Mouse (Mus musculus) testis, postnatal 14 days (tissue): Measurements from ENCODE around the gene Lhfpl2.
A peak's percentile ranks its signal among the peaks of the same experiment; 100 is the strongest.

Source experiments
- DNase-seq: peaks from one replicate; pipeline ENCODE4 v3.0.0; 2021; ENCODE audit warnings: low spot score

The Lhfpl2 gene

DNA sequence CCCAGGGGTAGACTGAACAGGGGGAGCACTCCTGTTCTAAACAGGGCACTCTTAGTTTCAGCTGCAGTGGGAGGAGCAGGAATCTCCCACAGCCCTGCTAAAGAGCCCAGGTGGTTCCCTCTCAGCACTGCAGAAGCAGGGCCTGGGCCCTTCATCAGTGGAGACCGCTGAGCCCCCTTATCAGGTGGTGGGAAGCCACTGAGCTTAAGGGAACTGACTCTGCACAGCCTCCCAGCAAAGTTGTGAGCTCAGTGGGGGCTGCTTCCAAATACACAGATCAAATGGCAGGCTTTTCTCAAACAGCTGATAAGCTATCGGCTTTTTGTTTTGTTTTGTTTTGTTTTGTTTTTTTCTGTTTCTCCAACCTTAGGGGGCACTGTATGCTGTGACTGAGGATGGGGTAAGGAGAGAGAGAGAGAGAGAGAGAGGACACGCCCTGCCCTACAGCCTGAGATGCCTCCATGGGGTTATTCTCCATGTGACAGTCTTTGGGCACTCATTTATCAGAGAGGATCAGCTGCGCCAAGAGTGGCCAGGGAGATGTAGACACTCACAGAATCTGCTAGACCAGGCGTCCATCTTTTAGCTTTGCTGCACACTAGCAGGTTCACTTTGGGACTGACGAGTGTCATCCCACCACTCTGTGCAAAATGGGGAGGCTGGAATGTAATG lies 117.9 kb downstream of the Lhfpl2 start:
- DNase-seq, result no peak

DNA sequence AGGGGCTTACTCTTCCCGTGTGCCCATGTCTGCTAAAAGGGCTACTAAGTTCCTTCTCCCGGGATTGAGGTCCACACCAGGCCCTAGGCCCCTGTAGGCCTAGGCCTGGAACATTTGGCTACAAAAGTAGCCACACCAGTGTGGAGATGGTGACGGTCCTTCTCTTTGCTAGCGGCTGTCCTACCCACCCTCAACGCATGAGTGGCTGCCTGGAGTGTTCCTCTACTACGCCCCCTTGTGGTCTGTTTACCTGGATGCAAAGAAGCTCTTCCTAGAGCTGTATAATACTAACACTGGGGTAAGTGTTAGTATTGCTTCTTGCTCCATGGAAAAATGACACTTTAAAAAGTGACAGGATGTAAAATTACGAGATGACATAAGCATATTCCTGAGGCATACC lies 119.6 kb downstream of the Lhfpl2 start:
- DNase-seq, result peak; percentile 60

DNA sequence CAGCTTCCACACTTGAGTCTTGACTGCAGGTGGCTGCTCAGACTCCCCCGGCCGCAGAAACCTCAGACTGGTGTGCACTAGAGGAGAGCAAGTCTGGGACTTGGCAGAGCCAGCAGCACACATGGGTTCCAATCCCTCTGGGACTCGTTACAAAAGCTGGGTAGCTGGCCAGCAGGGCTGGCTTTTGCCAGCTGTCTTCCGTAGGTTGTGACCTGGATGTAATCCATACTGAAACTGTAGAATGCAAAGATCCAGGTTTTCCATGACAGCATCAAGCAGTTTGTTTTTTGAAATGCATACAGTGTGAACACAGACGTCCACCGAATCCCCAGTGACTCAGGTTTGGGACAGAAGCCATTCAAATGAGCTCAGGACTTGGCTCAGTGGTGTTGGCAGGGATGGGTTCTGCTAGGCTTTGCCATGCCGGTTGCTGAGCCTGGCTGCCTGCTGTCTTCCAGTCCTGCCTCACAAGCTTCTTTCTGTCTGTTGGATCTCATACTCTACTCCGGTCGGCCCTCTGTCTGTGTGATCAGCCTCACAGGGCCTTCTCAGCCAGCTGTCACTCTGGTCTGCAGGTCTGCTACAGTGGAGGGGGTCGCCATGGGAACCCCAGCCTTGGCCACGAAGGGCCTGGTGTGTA lies 120.9 kb downstream of the Lhfpl2 start:
- no peak for DNase-seq

DNA sequence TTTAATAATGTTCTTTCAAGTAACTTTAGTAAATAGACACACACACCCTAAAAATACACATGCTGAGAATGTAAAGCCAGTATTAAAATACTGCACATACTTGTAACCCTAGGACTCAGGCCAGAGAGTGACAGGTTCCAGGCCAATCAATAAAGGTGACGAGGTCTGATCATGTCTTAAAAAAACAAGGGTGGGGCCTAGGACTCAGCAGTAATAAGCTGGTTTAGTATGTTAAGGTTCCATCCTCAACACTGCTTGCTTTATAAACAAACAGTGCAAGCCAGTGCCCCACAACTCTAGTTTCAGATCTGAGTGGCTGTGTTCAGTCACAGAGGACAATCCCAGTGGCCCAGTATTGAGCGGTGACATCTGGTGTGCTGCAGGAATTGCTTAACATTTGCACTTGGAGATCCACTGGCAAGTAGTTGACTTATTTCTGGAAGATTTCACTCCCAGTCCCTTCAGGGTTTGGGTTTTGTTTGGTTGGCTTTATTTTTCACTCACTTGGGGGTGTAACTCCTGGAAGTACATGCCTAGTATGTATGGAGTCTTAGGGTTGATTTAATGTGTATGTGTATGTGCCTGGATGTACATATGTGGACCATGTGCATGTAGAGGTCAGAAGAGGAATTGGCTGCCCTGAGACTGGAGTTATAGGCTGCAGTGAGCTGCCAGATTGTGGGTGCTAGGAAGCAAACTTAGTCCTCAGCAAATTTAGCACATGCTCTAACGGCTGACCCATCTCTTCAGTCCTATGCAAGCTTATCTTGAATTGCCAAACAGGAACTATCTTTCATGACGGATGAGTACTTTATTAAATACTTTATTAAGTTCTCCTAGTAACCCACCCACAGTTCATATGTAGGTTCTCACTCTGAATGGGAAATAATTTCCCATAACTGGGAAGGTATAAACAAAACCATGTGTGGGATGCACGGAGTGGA lies 123.2 kb downstream of the Lhfpl2 start:
- DNase-seq, result no peak

DNA sequence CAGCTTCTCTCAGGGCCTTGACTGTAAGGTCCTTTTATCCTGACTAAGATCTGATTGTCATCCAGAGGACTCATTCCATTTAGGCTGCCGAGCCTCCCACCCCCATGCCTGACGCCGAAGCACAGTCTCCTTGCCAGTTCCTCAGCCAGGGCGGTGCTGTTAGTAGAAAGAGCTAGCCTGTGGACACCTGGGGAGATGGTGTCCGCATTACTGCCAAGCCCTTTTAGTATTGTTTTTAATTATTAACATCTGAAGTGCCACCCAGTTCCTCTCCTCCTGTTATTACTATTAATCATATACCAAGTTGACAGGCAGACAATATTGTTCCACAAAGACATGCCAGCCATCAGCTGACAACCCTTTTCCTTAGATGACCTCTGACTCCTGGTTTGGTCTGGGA lies 124.4 kb downstream of the Lhfpl2 start:
- no peak for DNase-seq

DNA sequence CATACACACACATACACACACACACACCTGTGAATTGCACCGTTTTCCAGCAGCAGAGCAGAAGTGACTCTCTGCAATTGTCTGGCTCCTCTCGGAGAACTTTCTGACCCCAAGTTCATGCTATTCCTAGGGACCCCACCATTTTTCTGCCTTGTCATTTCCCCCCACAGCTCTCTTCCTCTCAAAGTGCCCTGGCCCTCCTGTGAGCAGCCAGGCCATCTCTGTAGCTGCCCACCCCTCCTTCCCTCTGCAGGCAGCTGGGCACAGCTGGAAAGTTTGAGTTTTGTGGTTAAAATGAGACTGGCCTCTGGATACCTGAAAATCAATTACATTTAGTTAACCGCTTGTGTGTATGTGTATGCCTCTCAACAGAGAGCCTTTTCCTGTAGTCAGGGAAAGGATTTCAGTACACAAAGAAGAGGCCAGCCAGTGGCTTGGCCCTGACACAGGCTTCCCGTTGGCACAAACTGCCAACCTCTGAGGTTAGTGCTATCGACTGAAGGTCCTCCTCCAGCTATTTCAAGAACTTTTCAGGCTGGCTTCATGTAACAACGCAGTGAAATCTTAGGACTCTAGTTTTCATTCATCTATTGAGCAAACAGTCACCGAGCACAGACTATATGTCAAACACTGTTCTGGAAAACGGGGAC lies 125.9 kb downstream of the Lhfpl2 start:
- DNase-seq, result no peak

DNA sequence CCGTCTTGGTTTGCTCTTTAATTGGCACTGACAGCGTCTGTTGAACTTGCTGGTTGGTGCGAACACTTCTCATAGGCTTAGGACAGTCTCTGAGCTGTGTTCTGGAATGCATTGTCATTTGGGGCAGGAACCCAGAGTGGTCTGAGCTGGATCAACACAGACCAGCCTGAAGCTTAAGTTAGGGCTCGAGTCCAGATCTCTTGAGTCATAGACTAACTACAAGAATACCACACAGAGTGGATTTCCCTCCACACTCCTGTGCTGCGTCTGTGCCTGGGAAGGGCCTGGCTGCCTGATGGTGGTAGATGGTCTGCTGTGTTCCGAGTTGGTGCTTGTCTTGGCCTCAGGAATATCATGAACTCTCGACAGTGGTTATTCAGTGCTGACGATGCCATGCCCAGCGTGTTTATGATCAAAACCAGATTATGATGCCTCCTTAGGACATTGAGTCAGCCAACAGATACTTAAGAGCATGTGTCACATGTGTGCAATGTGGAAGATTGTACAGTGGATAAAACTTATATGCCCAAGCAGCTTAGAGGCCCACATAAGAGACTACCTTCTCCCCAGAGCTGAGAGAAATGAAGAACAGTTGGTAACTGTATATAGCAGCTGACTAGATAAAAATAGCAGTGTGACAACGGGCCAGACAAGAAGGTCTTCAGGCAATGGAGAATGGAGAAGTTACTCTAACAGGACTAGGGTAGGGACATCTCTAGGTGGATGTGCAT lies 127.3 kb downstream of the Lhfpl2 start:
- DNase-seq, result no peak

DNA sequence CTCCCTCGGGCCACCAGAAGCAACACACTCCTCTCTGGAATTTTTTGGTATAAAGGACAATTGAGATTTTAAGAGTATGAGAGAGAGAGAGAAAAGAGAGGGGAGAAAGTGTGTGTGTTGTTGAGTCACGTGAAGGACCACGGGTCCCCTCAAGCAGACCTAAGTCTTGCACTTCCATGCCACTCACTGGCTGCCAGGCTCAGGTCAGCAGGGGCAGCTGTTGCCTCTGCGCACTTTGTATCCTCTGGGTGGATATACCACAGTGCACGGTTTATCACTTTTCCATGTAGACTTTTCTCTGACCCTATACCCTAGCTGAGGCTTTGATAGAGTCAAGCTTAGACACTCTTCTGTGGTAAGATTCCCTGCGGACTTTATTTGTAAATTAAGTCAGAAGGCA lies 128.0 kb downstream of the Lhfpl2 start:
- no peak for DNase-seq

DNA sequence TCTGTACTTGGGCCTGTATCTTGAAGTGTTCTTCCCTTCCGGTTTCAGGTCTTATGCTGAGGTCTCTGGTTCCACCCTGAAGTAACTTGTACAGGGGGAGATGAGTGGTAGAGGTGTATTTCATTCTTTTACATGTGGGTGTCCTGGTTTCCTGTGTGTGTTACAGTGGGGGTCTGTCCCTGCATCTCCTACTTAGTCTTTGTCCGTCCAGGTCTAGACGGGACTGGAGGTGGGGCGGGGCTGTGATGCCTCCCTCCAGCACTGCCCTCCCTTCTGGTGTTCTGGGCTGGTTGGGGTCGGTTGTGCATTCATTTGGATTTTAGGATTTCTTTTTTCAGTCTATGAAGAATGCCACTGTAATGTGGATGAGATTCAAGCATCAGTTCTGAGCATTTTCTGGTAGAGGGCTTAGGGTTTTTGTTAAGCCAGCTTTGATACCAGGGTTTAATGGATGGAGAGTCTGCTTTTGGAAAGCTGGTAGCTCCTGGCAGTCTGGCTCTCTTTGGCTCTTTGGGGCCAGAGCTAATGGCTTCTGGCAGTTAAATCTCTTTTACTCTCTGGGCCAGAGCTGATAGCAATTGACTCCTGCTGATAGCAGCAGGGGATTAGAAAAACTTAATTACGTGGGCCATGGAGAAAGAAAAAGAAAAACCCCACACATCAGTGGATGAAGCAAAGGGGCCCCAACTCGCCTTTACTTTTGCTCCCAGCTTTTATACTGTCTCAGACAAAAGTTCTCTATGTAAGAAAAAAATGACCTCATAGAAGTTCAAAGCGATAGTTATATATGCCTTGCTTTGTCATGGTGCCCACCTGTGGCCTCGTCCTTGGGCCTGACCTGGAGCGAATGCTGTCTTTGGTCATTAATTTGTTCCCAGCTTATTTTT lies 130.8 kb downstream of the Lhfpl2 start:
- DNase-seq, result no peak

DNA sequence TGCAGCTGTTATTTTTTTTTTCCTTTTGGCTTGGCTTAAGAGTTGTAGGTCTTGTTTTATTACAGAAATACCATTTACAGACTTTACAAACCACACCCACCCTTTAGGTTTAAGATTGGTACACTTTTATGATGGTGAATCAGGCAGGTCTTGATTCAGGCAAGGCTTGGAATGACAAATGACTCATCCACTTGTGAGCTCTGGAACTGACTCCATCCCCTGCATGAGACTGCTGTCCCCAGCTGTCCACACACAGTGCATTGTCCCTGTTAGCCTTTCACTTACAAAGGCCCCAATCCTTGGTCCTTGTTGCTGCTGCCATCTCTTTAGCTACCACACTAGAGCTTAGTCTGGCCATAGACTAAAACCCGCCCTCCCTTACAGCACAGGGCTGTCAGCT lies 132.8 kb downstream of the Lhfpl2 start:
- DNase-seq, result no peak

DNA sequence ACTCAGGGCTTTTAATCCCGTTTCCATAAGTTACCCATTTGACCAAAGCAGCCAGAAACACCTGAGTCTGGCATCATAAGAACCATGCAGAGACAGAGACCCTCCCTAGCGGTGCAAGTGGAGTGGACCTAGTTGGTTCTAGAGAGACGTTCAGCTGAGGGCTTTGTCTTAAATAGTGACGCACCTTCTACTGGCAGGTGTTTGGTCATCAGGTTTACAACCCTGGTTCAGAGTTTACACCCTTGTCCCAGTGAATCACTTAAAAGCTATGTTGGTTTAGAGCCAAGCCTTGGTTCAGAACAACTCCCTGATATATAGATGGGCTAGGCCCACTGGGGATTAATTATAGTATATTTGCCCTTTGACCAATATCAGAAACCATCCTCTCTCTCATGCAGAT lies 135.6 kb downstream of the Lhfpl2 start:
- no peak for DNase-seq

DNA sequence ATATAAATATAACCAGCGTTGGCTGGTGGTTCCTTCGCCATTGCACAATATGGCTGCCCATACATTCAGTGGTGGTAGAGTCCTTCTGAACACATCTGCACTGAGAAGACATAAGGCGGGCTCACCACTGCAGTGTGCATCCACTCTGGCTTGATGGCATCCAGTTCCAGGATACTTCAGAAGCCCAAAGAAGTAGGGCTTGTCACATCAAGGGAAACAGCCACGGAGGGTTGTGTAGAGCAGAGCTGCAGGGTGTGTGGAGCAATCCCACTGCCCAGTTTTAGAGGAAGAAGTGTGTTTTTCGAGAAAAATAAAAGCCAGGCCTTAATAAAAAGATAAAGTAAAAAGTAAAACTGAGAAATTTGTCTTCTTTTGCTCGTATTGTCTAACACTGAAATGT lies 141.0 kb downstream of the Lhfpl2 start:
- no peak for DNase-seq

DNA sequence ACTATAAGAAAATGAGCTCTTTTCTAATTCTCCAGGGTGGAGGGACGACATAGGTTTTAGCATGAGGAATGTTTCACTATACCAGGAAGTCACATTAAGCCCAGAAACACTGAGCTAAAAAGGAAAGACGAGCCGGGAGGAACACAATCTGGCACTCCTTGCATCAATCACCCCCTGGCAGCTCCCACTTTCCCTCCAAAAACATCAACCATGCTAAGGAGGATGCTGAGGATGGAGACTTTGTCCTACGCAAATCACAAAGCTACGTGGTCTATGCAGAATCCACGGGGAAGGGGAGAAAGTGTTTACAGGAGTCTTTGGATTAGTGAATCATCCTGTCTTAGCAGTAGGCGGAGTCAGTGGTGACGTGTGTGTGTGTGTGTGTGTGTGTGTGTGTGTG lies 142.2 kb downstream of the Lhfpl2 start:
- DNase-seq, result no peak

DNA sequence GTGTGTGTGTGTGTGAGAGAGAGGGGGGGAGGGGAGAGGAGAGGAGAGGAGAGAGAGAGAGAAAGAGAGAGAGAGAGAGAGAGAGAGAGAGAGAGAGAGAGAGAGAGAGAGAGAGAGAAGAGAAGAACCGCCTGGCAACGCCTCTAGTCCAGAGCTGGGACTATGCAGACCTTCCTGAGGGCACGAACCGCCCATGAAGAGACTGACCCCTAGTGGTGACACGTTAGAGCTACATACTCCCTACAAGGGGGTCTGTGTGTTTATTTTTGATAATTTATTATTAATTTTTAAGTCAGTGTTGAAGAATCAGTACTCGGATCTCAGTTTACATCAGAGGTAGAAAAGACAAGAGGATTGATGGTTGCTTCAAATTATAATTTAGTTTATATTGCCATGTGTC lies 147.6 kb downstream of the Lhfpl2 start:
- no peak for DNase-seq

DNA sequence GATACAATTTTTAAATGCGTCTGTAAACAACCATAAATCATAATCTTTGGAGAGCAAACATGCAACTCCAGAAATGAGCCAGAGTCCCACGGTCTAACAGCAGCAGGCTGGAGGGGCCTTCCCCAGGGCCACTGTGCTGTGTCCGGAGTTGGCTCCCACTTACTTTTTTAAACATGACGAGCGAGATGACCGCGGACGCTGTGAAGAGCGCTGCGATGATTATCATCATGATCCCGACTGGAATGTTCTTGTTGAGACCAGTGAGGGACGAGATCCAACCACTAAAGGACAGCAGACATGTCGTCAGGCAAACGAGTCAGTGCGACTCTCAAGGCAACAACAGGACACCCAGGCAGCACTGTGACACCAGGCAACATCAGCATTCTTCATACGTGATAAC lies 150.4 kb downstream of the Lhfpl2 start:
- DNase-seq, result no peak

DNA sequence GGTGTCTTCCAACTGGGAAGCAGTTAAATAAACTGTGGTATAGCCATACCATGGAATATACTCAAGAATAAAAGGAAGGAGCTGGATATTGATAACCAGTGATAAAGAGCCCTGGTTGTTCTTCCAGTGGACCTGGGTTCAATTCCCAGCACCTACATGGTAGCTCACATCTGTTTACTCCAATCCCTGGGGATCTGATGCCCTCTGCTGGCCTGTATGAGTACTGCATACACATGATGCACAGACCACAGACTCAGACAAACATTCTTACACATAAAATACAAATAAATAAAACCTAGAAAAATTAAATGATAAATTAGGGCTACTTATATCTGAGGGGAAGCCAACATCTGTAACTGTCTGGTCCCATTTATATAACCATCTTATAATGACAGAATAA lies 151.3 kb downstream of the Lhfpl2 start:
- no peak for DNase-seq

DNA sequence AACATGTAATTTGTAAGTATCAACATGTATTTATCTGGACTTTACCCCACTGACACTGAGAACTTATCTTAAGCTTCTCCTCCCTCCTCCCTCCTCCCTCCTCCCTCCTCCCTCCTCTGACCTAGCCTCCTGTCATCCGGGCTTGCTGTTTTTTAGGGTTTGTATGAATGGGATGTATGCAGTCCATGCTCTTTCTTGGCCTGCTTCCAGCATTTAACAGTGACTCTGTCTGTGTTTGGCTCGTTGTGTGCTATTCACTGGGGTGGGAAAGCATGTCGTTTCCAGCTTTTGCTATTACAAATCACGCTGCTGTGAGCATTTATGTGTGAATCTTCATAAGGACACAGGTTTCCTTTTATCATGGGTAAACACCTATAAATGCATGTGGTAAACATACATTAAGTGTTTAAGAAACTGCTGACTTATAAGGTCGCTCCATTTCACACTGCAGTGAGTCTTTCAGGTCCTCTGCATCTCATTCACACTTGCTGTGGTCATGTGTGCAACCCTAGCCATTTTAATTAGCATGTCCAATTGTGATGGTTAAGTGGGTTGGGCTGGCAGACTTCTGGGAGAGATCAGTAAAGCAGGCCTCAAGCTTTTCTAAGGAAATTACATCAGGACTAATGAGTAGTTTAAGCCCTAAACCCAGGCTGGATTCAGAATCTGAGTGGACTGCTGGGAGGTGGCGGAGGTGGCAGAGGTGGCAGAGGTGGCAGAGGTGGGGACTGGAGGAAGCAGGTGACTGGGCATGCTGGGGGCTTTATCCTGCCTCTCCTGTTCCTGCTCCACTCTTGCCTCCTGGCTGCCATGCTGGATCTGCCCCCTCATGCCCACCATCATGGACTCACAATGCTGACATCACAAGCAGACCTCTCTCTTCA lies 153.9 kb downstream of the Lhfpl2 start:
- DNase-seq, result no peak

DNA sequence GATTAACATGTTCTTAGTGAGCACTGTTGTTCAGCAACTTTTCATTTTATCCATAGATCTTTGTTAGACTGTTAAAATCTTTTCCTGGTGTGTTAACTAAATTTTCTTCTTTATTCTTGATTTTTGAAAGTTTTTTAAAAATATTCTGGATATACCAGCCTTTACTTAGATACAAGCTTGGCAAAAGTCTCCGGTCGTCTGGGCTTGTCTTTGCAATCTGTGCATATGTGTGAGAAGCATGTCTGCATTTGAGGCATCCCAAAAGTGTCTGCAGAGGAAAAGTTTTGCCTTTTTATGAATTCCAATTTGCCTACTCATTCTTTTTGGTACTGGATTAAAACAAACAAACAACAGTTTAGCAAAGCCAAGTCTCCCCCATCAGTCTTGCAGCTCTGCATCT lies 154.6 kb downstream of the Lhfpl2 start:
- DNase-seq, result no peak

DNA sequence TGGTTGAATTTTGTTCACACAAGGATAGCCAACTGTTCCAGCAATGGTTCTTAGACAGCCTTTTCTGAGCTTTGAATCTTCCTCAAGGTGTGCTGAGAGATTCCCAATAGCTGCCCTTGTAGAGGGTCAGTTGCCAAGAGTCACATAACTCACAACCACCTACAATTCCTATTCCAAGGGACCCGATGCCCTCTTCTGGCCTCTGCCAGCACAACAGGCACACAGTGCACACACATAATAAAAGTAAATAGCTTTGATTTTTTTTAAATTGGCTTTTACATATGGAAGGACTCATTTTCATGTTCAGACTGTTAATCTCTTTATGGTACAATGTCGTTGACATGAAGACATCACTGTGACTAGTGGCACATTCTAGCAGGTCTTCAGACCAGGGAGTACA lies 155.1 kb downstream of the Lhfpl2 start:
- no peak for DNase-seq

DNA sequence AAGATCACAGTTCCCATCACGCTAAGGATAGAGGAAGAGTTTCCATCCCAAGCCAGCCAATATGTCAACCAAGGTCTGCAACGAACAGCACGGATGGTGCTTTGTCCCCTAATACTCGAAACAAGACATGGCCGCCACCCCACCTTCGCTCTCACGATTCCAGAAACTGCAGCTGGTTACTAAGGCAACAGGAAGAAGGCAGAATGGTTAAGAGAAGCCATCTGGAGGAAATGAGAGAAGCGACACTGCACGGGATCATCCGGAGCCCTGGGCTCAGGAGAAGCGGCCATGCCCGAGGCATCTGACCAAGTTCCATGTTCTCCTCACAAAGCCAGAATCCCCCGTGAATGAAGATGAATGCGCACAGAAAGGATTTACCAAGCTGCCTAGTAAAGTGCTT lies 166.0 kb downstream of the Lhfpl2 start:
- DNase-seq, result no peak
